Mouse (Mus musculus) olfactory bulb, adult 2 months (tissue): ENCODE data around the gene Gm49384.

Source experiments
- CTCF ChIP-seq: fragments of 200-500 bp; IDR thresholded peaks from 2 replicates; pipeline ENCODE4 v1.5.1; 2012; ENCODE audit warnings: low read depth, mild to moderate bottlenecking, low read length, moderate library complexity; ENCODE audit not compliant: insufficient read depth
- POLR2A ChIP-seq: fragments of 200-500 bp; IDR thresholded peaks from 2 replicates; pipeline ENCODE4 v1.6.1; 2012; ENCODE audit warnings: mild to moderate bottlenecking, low read depth, low read length, moderate library complexity; ENCODE audit not compliant: insufficient read depth

DNA sequence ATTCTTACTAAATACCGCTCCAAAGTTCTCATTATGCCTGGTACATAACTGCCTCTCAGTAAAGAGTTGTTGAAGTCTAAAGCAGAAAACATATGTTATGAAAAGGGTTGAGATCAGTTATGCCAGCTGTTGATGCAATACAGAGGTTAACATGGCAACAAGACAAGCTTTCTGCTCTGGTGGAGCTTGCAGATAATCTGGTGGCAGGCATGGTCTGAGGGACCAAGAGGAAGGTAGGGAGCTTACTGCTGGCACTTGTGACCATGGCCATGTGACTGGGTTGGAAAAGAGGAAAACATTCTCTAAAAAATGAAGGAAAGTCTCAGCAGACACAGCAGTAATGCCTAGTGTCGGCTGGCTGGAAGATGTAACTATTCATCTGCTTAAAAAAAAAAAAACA, 32.8 kb downstream of the Gm49384 start:
- TF ChIP-seq POLR2A = no peak
- TF ChIP-seq CTCF = no peak
